8 mouse cellular contexts compared by ENCODE assay signal in the genomic region with DNA sequence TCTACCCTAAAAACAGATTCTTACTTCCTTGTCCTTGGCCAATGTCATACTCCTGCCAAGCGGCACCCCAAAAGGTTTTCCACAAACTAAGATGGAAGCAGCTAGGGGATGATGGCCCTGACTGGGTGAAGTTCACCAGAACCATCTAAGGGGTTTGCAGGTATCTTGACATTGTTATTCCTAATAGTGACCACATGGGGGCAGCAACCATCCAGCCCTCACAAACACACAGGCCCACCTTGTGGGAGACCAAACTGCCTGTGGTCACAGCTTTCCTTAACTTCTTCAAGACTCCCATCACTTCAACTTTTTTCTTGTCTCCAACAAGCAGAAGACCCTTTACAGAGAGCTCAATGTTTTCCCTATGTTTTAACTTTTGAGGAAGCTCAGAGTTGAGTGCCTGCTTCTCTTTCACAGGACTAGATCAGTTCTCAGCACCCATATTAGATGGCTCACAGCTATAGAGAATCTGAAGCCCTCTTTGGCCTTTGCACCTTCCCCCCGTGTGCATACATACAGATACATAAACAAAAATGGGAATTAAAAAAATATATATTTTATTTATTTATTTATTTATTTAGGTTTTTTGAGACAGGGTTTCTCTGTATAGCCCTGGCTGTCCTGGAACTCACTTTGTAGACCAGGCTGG. TPM values are rescaled to one million over a fixed set of nuclear protein-coding genes. Genes with fewer than 3 reads are reported as not detected.
DNase-seq lines count a peak whose midpoint lies in the region; ATAC-seq and TF ChIP-seq lines count a peak whose summit lies in the region.

No protein-coding gene starts in this region.

- no peaks in the 10 kb centered on the region for H3K4me1 ChIP-seq in neural tube, embryonic 15.5 days
- H3K4me1 ChIP-seq in bone marrow macrophage, adult 2 months (ENCODE audit: control insufficient read depth, insufficient read depth, low read length) = no peaks in the 10 kb centered on the region
- no peaks in the 10 kb centered on the region for H3K4me1 ChIP-seq in forebrain, embryonic 12.5 days
- H3K4me1 ChIP-seq in intestine, postnatal 0 days (replicated peaks; ENCODE audit: control insufficient read depth, insufficient read depth, low read length) = no peaks in the 10 kb centered on the region
- H3K4me1 ChIP-seq in lung, embryonic 16.5 days (replicated peaks; ENCODE audit: control insufficient read depth, insufficient read depth, low read length) = no peaks in the 10 kb centered on the region

- no peaks in the 10 kb centered on the region for H3K36me3 ChIP-seq in neural tube, embryonic 15.5 days
- no peaks in the 10 kb centered on the region for H3K36me3 ChIP-seq in forebrain, embryonic 12.5 days (replicated peaks)
- no peaks in the 10 kb centered on the region for H3K36me3 ChIP-seq in intestine, postnatal 0 days (ENCODE audit: control insufficient read depth, insufficient read depth)
- H3K36me3 ChIP-seq in lung, embryonic 16.5 days (ENCODE audit: control insufficient read depth, insufficient read depth, low read length) = no peaks in the 10 kb centered on the region

- ATAC-seq in neural tube, embryonic 15.5 days (ENCODE audit: low FRiP score) = no peak
- ATAC-seq in forebrain, embryonic 12.5 days (ENCODE audit: low FRiP score) = peak; percentile 77; the same call in 1 of the 2 replicates
- ATAC-seq in intestine, postnatal 0 days = peak; percentile 61; the same call in 1 of the 2 replicates
- ATAC-seq in lung, embryonic 16.5 days (ENCODE audit: low read depth) = peak; percentile 65

- no peaks in the 10 kb centered on the region for H3K27me3 ChIP-seq in neural tube, embryonic 15.5 days (replicated peaks)
- H3K27me3 ChIP-seq in forebrain, embryonic 12.5 days = no peaks in the 10 kb centered on the region
- H3K27me3 ChIP-seq in intestine, postnatal 0 days (replicated peaks; ENCODE audit: control insufficient read depth, insufficient read depth, low read length) = no peaks in the 10 kb centered on the region
- no peaks in the 10 kb centered on the region for H3K27me3 ChIP-seq in lung, embryonic 16.5 days (ENCODE audit: control insufficient read depth, insufficient read depth, low read depth, low read length)

- no peak overlapping the region for H3K4me2 ChIP-seq in neural tube, embryonic 15.5 days
- H3K4me2 ChIP-seq in forebrain, embryonic 12.5 days = no peak overlapping the region
- H3K4me2 ChIP-seq in intestine, postnatal 0 days (replicated peaks; ENCODE audit: low read depth) = no peak overlapping the region
- no peak overlapping the region for H3K4me2 ChIP-seq in lung, embryonic 16.5 days (ENCODE audit: low read depth, low read length)

- TF ChIP-seq POLR2A in bone marrow macrophage, adult 2 months (IDR thresholded peaks at IDR 0.05; ENCODE audit: borderline replicate concordance, low read depth, low read length) = no peak

- H3K4me3 ChIP-seq in neural tube, embryonic 15.5 days (replicated peaks) = no peak overlapping the region
- no peak overlapping the region for H3K4me3 ChIP-seq in bone marrow macrophage, adult 2 months (ENCODE audit: insufficient read depth, low read length)
- H3K4me3 ChIP-seq in forebrain, embryonic 12.5 days (replicated peaks) = no peak overlapping the region
- H3K4me3 ChIP-seq in intestine, postnatal 0 days (ENCODE audit: low read depth, low read length) = no peak overlapping the region
- no peak overlapping the region for H3K4me3 ChIP-seq in lung, embryonic 16.5 days (ENCODE audit: low read length)

- H3K9ac ChIP-seq in neural tube, embryonic 15.5 days (replicated peaks) = no peak overlapping the region
- H3K9ac ChIP-seq in forebrain, embryonic 12.5 days = no peak overlapping the region
- no peak overlapping the region for H3K9ac ChIP-seq in intestine, postnatal 0 days (ENCODE audit: low read depth, low read length)
- no peak overlapping the region for H3K9ac ChIP-seq in lung, embryonic 16.5 days (ENCODE audit: low read length)

- DNase-seq in neural tube, embryonic 10.5 days (ENCODE audit: extremely low spot score, low spot score) = peak; percentile 42
- DNase-seq in skeletal muscle tissue, adult 2 months (ENCODE audit: low read depth, low spot score) = peak; percentile 61
- no peak for DNase-seq in urinary bladder, postnatal 4 days (ENCODE audit: low spot score in 2 of 2)

- TF ChIP-seq CTCF in bone marrow macrophage, adult 2 months (IDR thresholded peaks at IDR 0.05; ENCODE audit: low read depth, low read length) = peak; percentile 79
- TF ChIP-seq CTCF in intestine, postnatal 0 days (IDR thresholded peaks at IDR 0.05; ENCODE audit: low read depth) = peak; percentile 91

- H3K9me3 ChIP-seq in neural tube, embryonic 15.5 days (replicated peaks) = no peaks in the 10 kb centered on the region
- no peaks in the 10 kb centered on the region for H3K9me3 ChIP-seq in forebrain, embryonic 12.5 days
- no peaks in the 10 kb centered on the region for H3K9me3 ChIP-seq in intestine, postnatal 0 days (ENCODE audit: control insufficient read depth)
- H3K9me3 ChIP-seq in lung, embryonic 16.5 days (ENCODE audit: control insufficient read depth, low read length) = 0 out of 2 replicates have a peak, but pooled peaks cover 2% of the 10 kb centered on the region

- H3K27ac ChIP-seq in neural tube, embryonic 15.5 days (replicated peaks) = no peak overlapping the region
- no peak overlapping the region for H3K27ac ChIP-seq in bone marrow macrophage, adult 2 months (ENCODE audit: insufficient read depth, low read depth, low read length)
- no peak overlapping the region for H3K27ac ChIP-seq in forebrain, embryonic 12.5 days
- no peak overlapping the region for H3K27ac ChIP-seq in intestine, postnatal 0 days (ENCODE audit: low read depth, low read length)
- H3K27ac ChIP-seq in lung, embryonic 16.5 days (ENCODE audit: low read length) = no peak overlapping the region

- WGBS in neural tube, embryonic 15.5 days = 42% methylated on average over 2 of the region's 2 CpGs
- 38% methylated on average over 2 of the region's 2 CpGs for WGBS in forebrain, embryonic 12.5 days
- 38% methylated on average over 2 of the region's 2 CpGs for WGBS in intestine, postnatal 0 days
- WGBS in lung, embryonic 16.5 days = 39% methylated on average over 2 of the region's 2 CpGs

RNA-seq across cellular contexts. Expression of a gene that starts 21.6 kb away (rescaled TPM):
- 36.7 and 40.8 TPM in 2 replicates for polyA plus RNA-seq in neural tube, embryonic 15.5 days (2015; fragmentation: Nextera tagmentation; extraction: Ambion mirVana)
- 36.0 and 46.0 TPM in 2 replicates for polyA plus RNA-seq in bone marrow macrophage, adult 2 months (2012; ENCODE audit: insufficient read depth, insufficient read length, missing spikeins)
- 65.4 and 70.4 TPM in 2 replicates for polyA plus RNA-seq in forebrain, embryonic 12.5 days (2016; fragmentation: Nextera tagmentation; extraction: Ambion mirVana)
- 13.8 and 14.3 TPM in 2 replicates for polyA plus RNA-seq in intestine, postnatal 0 days (2015; fragmentation: Nextera tagmentation; extraction: Ambion mirVana)
- polyA plus RNA-seq in lung, embryonic 16.5 days (2015; fragmentation: Nextera tagmentation; extraction: Ambion mirVana) = 38.0 and 40.5 TPM in 2 replicates

RNA-seq across cellular contexts. Expression of a gene that starts 21.6 kb away (rescaled TPM):
- polyA plus RNA-seq in neural tube, embryonic 15.5 days (2015; fragmentation: Nextera tagmentation; extraction: Ambion mirVana) = 67.1 and 73.6 TPM in 2 replicates
- 21.0 and 29.4 TPM in 2 replicates for polyA plus RNA-seq in bone marrow macrophage, adult 2 months (2012; ENCODE audit: insufficient read depth, insufficient read length, missing spikeins)
- polyA plus RNA-seq in forebrain, embryonic 12.5 days (2016; fragmentation: Nextera tagmentation; extraction: Ambion mirVana) = 56.2 and 56.6 TPM in 2 replicates
- polyA plus RNA-seq in intestine, postnatal 0 days (2015; fragmentation: Nextera tagmentation; extraction: Ambion mirVana) = 81.6 and 85.7 TPM in 2 replicates
- polyA plus RNA-seq in lung, embryonic 16.5 days (2015; fragmentation: Nextera tagmentation; extraction: Ambion mirVana) = 67.5 and 73.1 TPM in 2 replicates

RNA-seq across cellular contexts. Expression of a gene that starts 27.9 kb away (rescaled TPM):
- polyA plus RNA-seq in neural tube, embryonic 15.5 days (2015; fragmentation: Nextera tagmentation; extraction: Ambion mirVana) = 259 and 319 TPM in 2 replicates
- polyA plus RNA-seq in bone marrow macrophage, adult 2 months (2012; ENCODE audit: insufficient read depth, insufficient read length, missing spikeins) = 22.7 and 23.8 TPM in 2 replicates
- 277 and 280 TPM in 2 replicates for polyA plus RNA-seq in forebrain, embryonic 12.5 days (2016; fragmentation: Nextera tagmentation; extraction: Ambion mirVana)
- 11.0 and 11.9 TPM in 2 replicates for polyA plus RNA-seq in intestine, postnatal 0 days (2015; fragmentation: Nextera tagmentation; extraction: Ambion mirVana)
- 62.6 and 62.7 TPM in 2 replicates for polyA plus RNA-seq in lung, embryonic 16.5 days (2015; fragmentation: Nextera tagmentation; extraction: Ambion mirVana)

RNA-seq across cellular contexts. Expression of a gene that starts 31.7 kb away (rescaled TPM):
- 78.4 and 90.3 TPM in 2 replicates for polyA plus RNA-seq in neural tube, embryonic 15.5 days (2015; fragmentation: Nextera tagmentation; extraction: Ambion mirVana)
- 96.1 and 104 TPM in 2 replicates for polyA plus RNA-seq in bone marrow macrophage, adult 2 months (2012; ENCODE audit: insufficient read depth, insufficient read length, missing spikeins)
- 117 and 118 TPM in 2 replicates for polyA plus RNA-seq in forebrain, embryonic 12.5 days (2016; fragmentation: Nextera tagmentation; extraction: Ambion mirVana)
- 84.1 and 91.1 TPM in 2 replicates for polyA plus RNA-seq in intestine, postnatal 0 days (2015; fragmentation: Nextera tagmentation; extraction: Ambion mirVana)
- polyA plus RNA-seq in lung, embryonic 16.5 days (2015; fragmentation: Nextera tagmentation; extraction: Ambion mirVana) = 70.6 and 82.5 TPM in 2 replicates

RNA-seq across cellular contexts. Expression of a gene that starts 40.6 kb away (rescaled TPM):
- 59.2 and 75.2 TPM in 2 replicates for polyA plus RNA-seq in neural tube, embryonic 15.5 days (2015; fragmentation: Nextera tagmentation; extraction: Ambion mirVana)
- 36.9 and 39.3 TPM in 2 replicates for polyA plus RNA-seq in bone marrow macrophage, adult 2 months (2012; ENCODE audit: insufficient read depth, insufficient read length, missing spikeins)
- polyA plus RNA-seq in forebrain, embryonic 12.5 days (2016; fragmentation: Nextera tagmentation; extraction: Ambion mirVana) = 26.7 and 29.4 TPM in 2 replicates
- polyA plus RNA-seq in intestine, postnatal 0 days (2015; fragmentation: Nextera tagmentation; extraction: Ambion mirVana) = 31.5 and 32.3 TPM in 2 replicates
- polyA plus RNA-seq in lung, embryonic 16.5 days (2015; fragmentation: Nextera tagmentation; extraction: Ambion mirVana) = 15.6 TPM in 2 replicates

Comparison
In these comparisons a context has a peak if more than half of its experiments do, and no peak if none do; other contexts are left out.
1. DNase-seq: peak in neural tube, embryonic 10.5 days (single experiment) and skeletal muscle tissue, adult 2 months (single experiment); none in urinary bladder, postnatal 4 days (0 of 2).